Mouse (Mus musculus) myocyte (in vitro differentiated cells): ENCODE data around the gene Tenm4. TPM values are rescaled to one million over a fixed set of nuclear protein-coding genes. Genes with fewer than 3 reads are reported as not detected.

Source experiments
- H3K27me3 ChIP-seq: one replicate; pipeline ENCODE4 v1.6.1; 2011; ENCODE audit not compliant: control insufficient read depth, insufficient read depth, insufficient read length
- H3K36me3 ChIP-seq: one replicate; pipeline ENCODE4 v1.6.1; 2011; ENCODE audit not compliant: control insufficient read depth, insufficient read depth
- H3K4me2 ChIP-seq: one replicate; pipeline ENCODE4 v1.6.1; 2011; ENCODE audit warnings: low read depth, control low read depth
- H3K4me3 ChIP-seq: one replicate; pipeline ENCODE4 v1.5.1; 2011; ENCODE audit warnings: mild to moderate bottlenecking, control low read depth, moderate library complexity
- H3K79me2 ChIP-seq: one replicate; pipeline ENCODE4 v1.6.1; 2011; ENCODE audit not compliant: control insufficient read depth, insufficient read depth
- H3ac ChIP-seq: one replicate; pipeline ENCODE4 v1.6.1; 2011; ENCODE audit not compliant: control insufficient read depth, insufficient read length
- CEBPB ChIP-seq: IDR thresholded peaks from 2 replicates; pipeline ENCODE4 v1.6.1; 2011; ENCODE audit warnings: mild to moderate bottlenecking, moderate library complexity; ENCODE audit not compliant: poor library complexity, insufficient read depth, severe bottlenecking
- E2F4 ChIP-seq: IDR thresholded peaks from one replicate; pipeline ENCODE4 v1.6.1; 2011; ENCODE audit warnings: mild to moderate bottlenecking, control low read depth, moderate library complexity; ENCODE audit not compliant: insufficient read depth
- MAX ChIP-seq: IDR thresholded peaks from one replicate; pipeline ENCODE4 v1.6.1; 2011; ENCODE audit warnings: low read depth, mild to moderate bottlenecking, control low read depth
- MYOD1 ChIP-seq, 3 experiments: IDR thresholded peaks; one replicate each; pipeline ENCODE4 v1.6.1; 2011; ENCODE audit warnings: control low read depth in 2 of 3, low read depth in 2 of 3, mild to moderate bottlenecking in 2 of 3, moderate library complexity in 1 of 3; ENCODE audit not compliant: insufficient read length in 2 of 3, control insufficient read depth in 1 of 3
- MYOG ChIP-seq, 3 experiments: IDR thresholded peaks; one replicate each; pipeline ENCODE4 v1.6.1; 2011; ENCODE audit warnings: control low read depth in 2 of 3, low read depth in 2 of 3, mild to moderate bottlenecking in 2 of 3; ENCODE audit not compliant: insufficient read length in 2 of 3, control insufficient read depth in 1 of 3, insufficient read depth in 1 of 3
- POLR2A ChIP-seq: IDR thresholded peaks from one replicate; pipeline ENCODE4 v1.6.1; 2011; ENCODE audit warnings: low read depth, mild to moderate bottlenecking, control low read depth, moderate library complexity; ENCODE audit not compliant: insufficient read length
- POLR2AphosphoS2 ChIP-seq: IDR thresholded peaks from one replicate; pipeline ENCODE4 v1.6.1; 2011; ENCODE audit warnings: low read depth, control low read depth; ENCODE audit not compliant: insufficient read length
- REST ChIP-seq: IDR thresholded peaks from one replicate; pipeline ENCODE4 v1.6.1; 2011; ENCODE audit warnings: mild to moderate bottlenecking, control low read depth, moderate library complexity; ENCODE audit not compliant: insufficient read depth, insufficient read length
- SRF ChIP-seq: IDR thresholded peaks from one replicate; pipeline ENCODE4 v1.6.1; 2011; ENCODE audit warnings: low read depth; ENCODE audit not compliant: control insufficient read depth, insufficient read length
- TCF12 ChIP-seq: IDR thresholded peaks from one replicate; pipeline ENCODE4 v1.6.1; 2011; ENCODE audit warnings: mild to moderate bottlenecking, control low read depth; ENCODE audit not compliant: poor library complexity, insufficient read depth, severe bottlenecking
- TCF3 ChIP-seq: IDR thresholded peaks from one replicate; pipeline ENCODE4 v1.6.1; 2011; ENCODE audit warnings: low read depth, control low read depth; ENCODE audit not compliant: insufficient read length
- USF1 ChIP-seq: IDR thresholded peaks from one replicate; pipeline ENCODE4 v1.6.1; 2011; ENCODE audit warnings: low read depth, mild to moderate bottlenecking, control low read depth, moderate library complexity
- polyA plus RNA-seq: library from polyadenylated mRNA; unstranded; fragments of >200 nt; fragmentation: generic; extraction: Trizol; gene quantifications from one replicate; pipeline ENCODE4 v1.2.1, GENCODE M21; 2012; ENCODE audit warnings: missing spikeins

Tenm4 gene
- polyA plus RNA-seq, 1 experiment, result 10.9 TPM

DNA sequence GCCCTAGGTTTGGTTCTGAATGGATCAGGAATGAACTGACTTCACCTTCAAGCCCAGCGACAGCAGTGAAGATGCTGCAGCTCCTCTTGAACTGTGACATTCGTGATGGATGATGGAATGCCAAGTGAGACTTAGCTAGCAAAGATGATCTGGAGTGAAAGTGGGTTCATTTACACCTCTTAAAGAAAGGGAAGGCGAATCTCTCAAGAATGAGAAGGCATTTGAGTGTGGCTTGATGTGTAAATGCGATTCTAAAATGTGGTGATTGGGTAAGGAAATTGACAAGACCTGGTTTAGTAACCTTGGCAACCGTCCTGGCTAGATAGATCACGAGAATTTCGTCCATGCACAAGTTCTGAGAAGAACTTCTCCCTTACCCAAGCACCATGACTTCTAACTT, 321.6 kb downstream of the Tenm4 start:
- H3ac ChIP-seq, result no peak overlapping the region
- no peak overlapping the region for H3K4me2 ChIP-seq
- TF ChIP-seq MYOD1 (IDR thresholded peaks at IDR 0.05; ENCODE audit: control insufficient read depth in 1 of 3, insufficient read length in 2 of 3, low read depth in 2 of 3), result no peak
- no peak for TF ChIP-seq POLR2A
- no peak for TF ChIP-seq REST
- TF ChIP-seq POLR2AphosphoS2, result no peak
- no peak for TF ChIP-seq MYOG (IDR thresholded peaks at IDR 0.05; ENCODE audit: control insufficient read depth in 1 of 3, insufficient read depth in 1 of 3, insufficient read length in 2 of 3, low read depth in 2 of 3)
- TF ChIP-seq TCF3, result no peak
- TF ChIP-seq E2F4, result no peak
- no peak for TF ChIP-seq MAX
- no peak for TF ChIP-seq TCF12
- TF ChIP-seq CEBPB, result no peak
- no peak for TF ChIP-seq SRF
- H3K4me3 ChIP-seq, result no peak overlapping the region
- H3K27me3 ChIP-seq, result no peaks in the 10 kb centered on the region
- no peaks in the 10 kb centered on the region for H3K79me2 ChIP-seq
- no peaks in the 10 kb centered on the region for H3K36me3 ChIP-seq

- no peak overlapping the region for H3K4me2 ChIP-seq
- H3ac ChIP-seq, result no peak overlapping the region
- no peaks in the 10 kb centered on the region for H3K36me3 ChIP-seq
- no peaks in the 10 kb centered on the region for H3K27me3 ChIP-seq
- no peak for TF ChIP-seq MAX
- no peak for TF ChIP-seq USF1
- no peak for TF ChIP-seq TCF12
- TF ChIP-seq E2F4, result no peak
- TF ChIP-seq REST, result no peak
- H3K79me2 ChIP-seq, result no peaks in the 10 kb centered on the region
- H3K4me3 ChIP-seq, result no peak overlapping the region
Measured at GRCm38 (mm10) chr7:96494057-96494456, 323.0 kb downstream of the Tenm4 start.

DNA sequence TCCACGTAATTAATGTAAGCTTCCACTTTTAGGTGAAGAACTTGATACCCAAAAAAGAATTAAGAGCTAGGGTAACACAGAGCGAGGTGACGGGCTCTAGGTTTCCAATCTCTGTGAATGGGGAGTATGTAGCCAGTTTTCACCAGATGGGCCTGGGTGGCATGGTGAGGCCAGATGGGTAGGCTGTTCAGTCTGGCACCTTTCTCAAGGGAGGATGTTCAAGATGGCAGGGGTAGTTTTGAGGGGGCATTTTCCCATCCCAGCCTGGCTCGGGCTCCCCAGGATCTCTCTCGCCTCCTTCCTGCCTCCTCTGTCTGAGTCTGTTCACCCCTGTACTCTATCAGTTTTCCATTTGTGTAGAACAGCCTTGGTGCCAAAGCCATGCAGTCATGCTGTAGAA, 329.1 kb downstream of the Tenm4 start:
- Histone ChIP-seq H3K4me3 (no peak overlapping the region), H3K4me2 (no peak overlapping the region), H3ac (no peak overlapping the region), H3K36me3 (no peaks in the 10 kb centered on the region), H3K79me2 (no peaks in the 10 kb centered on the region), H3K27me3 (no peaks in the 10 kb centered on the region)
- TF ChIP-seq CEBPB, result no peak

DNA sequence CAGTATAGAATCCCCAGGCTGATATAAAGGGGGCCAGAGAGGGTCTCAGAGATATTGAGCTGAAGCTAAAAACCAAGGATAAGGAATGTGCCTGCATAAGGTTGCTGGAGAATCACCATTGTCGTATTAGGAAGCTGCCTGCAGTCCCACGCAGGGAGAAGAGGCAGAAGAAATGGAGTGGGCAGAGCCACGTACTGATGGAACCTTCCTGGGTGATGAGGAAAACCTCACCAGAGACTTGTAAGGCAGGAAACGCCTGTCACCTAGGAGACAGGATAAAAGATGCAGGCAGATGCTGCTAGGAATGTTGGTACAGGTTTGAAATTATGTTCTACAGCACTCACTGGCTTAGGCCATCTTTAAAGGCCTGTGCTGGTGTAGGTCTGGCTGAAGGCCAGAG, 329.8 kb downstream of the Tenm4 start:
- Histone ChIP-seq H3K27me3 (no peaks in the 10 kb centered on the region), H3K79me2 (no peaks in the 10 kb centered on the region), H3K4me3 (no peak overlapping the region), H3K36me3 (no peaks in the 10 kb centered on the region), H3K4me2 (no peak overlapping the region), H3ac (no peak overlapping the region)
- TF ChIP-seq CEBPB, result no peak
- TF ChIP-seq TCF3, result no peak
- TF ChIP-seq MYOG (IDR thresholded peaks at IDR 0.05; ENCODE audit: control insufficient read depth in 1 of 3, insufficient read depth in 1 of 3, insufficient read length in 2 of 3, low read depth in 2 of 3), result no peak
- no peak for TF ChIP-seq MYOD1 (IDR thresholded peaks at IDR 0.05; ENCODE audit: control insufficient read depth in 1 of 3, insufficient read length in 2 of 3, low read depth in 2 of 3)
- TF ChIP-seq POLR2AphosphoS2, result no peak
- TF ChIP-seq E2F4, result no peak

DNA sequence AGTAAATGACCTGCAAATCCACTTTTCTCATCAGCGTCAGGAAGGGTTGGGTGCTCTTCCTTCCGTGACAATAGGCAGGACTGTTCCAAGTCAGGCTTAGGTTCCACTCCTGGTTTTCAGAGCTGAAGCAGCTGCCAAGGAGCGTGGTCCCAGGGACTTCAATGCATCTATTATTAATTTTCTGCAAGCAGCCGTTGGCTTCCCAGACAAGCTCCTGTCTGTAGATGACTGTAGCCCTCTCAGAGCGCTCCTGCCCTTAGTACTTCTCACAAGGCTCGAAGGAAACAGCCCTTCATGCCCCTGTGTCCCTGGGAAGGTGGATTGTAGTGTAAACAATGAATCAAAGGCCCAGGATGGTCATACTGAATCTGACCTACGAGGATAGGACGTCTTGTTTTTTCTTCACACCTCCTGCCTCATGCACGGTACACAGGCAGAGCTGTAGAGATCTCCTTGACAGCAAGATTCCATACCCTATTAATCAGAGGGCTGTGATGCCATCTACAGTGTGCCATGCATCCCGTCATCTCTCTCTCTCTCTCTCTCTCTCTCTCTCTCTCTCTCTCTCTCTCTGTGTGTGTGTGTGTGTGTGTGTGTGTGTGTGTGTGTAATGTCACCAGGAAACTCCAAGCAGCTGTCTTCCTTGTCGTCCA, 331.4 kb downstream of the Tenm4 start:
- H3K27me3 ChIP-seq, result no peaks in the 10 kb centered on the region
- H3K79me2 ChIP-seq, result no peaks in the 10 kb centered on the region
- H3K4me3 ChIP-seq, result no peak overlapping the region
- TF ChIP-seq MYOD1 (IDR thresholded peaks at IDR 0.05; ENCODE audit: control insufficient read depth in 1 of 3, insufficient read length in 2 of 3, low read depth in 2 of 3), result no peak
- TF ChIP-seq TCF12, result no peak
- no peak for TF ChIP-seq MYOG (IDR thresholded peaks at IDR 0.05; ENCODE audit: control insufficient read depth in 1 of 3, insufficient read depth in 1 of 3, insufficient read length in 2 of 3, low read depth in 2 of 3)
- TF ChIP-seq USF1, result no peak
- TF ChIP-seq POLR2A, result no peak
- TF ChIP-seq MAX, result no peak
- TF ChIP-seq SRF, result no peak
- no peak for TF ChIP-seq TCF3
- no peak for TF ChIP-seq CEBPB
- TF ChIP-seq REST, result no peak
- no peak for TF ChIP-seq E2F4
- TF ChIP-seq POLR2AphosphoS2, result no peak
- H3K36me3 ChIP-seq, result no peaks in the 10 kb centered on the region
- no peak overlapping the region for H3K4me2 ChIP-seq
- no peak overlapping the region for H3ac ChIP-seq
